Mouse (Mus musculus): ENCODE results near the gene Rbp2.

DNA sequence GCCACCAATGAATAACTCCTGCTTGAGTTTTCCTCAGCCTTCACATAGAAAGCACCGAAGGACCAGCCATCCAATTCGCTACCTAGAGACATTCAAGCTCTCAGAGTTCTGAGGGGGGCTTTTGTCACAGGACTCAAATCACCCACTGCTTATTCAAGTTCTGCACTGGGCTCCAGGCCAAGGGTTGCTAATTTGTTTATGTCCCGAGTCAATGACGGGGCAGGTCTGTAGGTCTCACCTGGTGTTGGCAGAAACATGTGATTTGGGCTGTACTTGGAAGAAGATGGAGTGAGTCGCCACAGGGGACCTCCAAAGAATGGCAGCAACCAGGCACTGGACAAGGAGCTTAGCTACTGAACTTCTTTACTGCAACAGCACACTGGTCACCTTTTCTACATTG lies 5.2 kb downstream of the Rbp2 start:
- no peak for TF ChIP-seq CTCF (IDR thresholded peaks at IDR 0.05; ENCODE audit: control insufficient read depth, insufficient read depth, insufficient replicate concordance, low read depth, low read length)
- no peak for TF ChIP-seq POLR2A (IDR thresholded peaks at IDR 0.05; ENCODE audit: control insufficient read depth, low read depth, low read length)
